Mouse (Mus musculus) lung, embryonic 14.5 days (tissue): Measurements from ENCODE around the gene Tmod3. TPM values are rescaled to one million over a fixed set of nuclear protein-coding genes. Genes with fewer than 3 reads are reported as not detected.
"Not testable (repeated sequence)": the region's sequence is repeated elsewhere in the genome, so short reads cannot be mapped to it uniquely, and the experiment has no call there.

Source experiments
- ATAC-seq: fragments of 200-750 bp; cut with Nextera tagmentation; 2 replicates; pipeline ENCODE4 v1.8.0; 2017; ENCODE audit warnings: mild to moderate bottlenecking, moderate TSS enrichment, moderate library complexity; ENCODE audit not compliant: insufficient read depth
- DNase-seq: peaks from one replicate; pipeline ENCODE4 v3.0.0-alpha.2; 2015
- H3K27ac ChIP-seq: fragments of 300-500 bp; sonication (generic); 2 replicates; pipeline ENCODE4 v1.5.1; 2014; ENCODE audit warnings: low read depth, mild to moderate bottlenecking, moderate library complexity
- H3K27me3 ChIP-seq: fragments of 300-500 bp; sonication (generic); 2 replicates; pipeline ENCODE4 v1.6.1; 2014; ENCODE audit warnings: low read length, control low read depth; ENCODE audit not compliant: insufficient read depth
- H3K36me3 ChIP-seq: fragments of 300-500 bp; sonication (generic); 2 replicates; pipeline ENCODE4 v1.6.1; 2014; ENCODE audit warnings: control low read depth; ENCODE audit not compliant: insufficient read depth
- H3K4me1 ChIP-seq: fragments of 300-500 bp; sonication (generic); 2 replicates; pipeline ENCODE4 v1.6.1; 2014; ENCODE audit warnings: antibody characterized with exemption, control low read depth; ENCODE audit not compliant: insufficient read depth
- H3K4me2 ChIP-seq: fragments of 300-500 bp; sonication (generic); 2 replicates; pipeline ENCODE4 v1.6.1; 2014; ENCODE audit warnings: mild to moderate bottlenecking
- H3K4me3 ChIP-seq: fragments of 300-500 bp; sonication (generic); 2 replicates; pipeline ENCODE4 v1.5.1; 2014; ENCODE audit warnings: low read depth, low read length
- H3K9ac ChIP-seq: fragments of 300-500 bp; sonication (generic); 2 replicates; pipeline ENCODE4 v1.6.1; 2014
- H3K9me3 ChIP-seq: fragments of 300-500 bp; sonication (generic); 2 replicates; pipeline ENCODE4 v1.6.1; 2016; ENCODE audit warnings: low read depth, low read length, control low read depth
- CTCF ChIP-seq: IDR thresholded peaks from 2 replicates; pipeline ENCODE4 v1.5.1; 2016; ENCODE audit warnings: antibody characterized with exemption, low read depth
- WGBS: fragments of 180-500 bp; shearing (Covaris S2); extraction: QIAGEN DNeasy Blood & Tissue Kit; methylation state at CpG from one replicate; pipeline ENCODE4 v1.1.7; 2014; 5-methylcytosine and 5-hydroxymethylcytosine counted together
- polyA plus RNA-seq: library from polyadenylated mRNA; unstranded; fragments of >200 nt; fragmentation: Nextera tagmentation; extraction: Ambion mirVana; gene quantifications from 2 replicates; pipeline ENCODE4 v1.2.1, GENCODE M21; 2014

Tmod3 gene
- polyA plus RNA-seq, 1 experiment from 2014 or later = 131 TPM

DNA sequence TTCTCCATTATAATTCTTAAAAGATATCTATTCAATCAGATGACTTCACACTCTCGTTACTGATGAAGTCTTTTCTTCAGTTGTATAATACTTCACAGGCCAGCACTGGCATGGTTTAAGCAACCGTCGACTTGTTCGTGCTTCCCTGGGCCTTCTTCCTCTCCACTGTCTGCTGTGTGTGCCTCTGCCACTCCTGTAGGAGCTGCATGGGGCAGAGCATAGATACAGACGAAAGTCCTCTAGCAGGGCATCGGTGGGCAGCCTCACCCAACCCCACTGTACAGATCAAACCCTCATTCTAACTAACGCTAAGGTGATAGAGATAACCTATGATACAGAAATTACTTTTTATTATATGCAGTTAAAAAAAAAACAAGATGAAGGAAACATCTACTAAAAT lies 60.9 kb downstream of the Tmod3 start:
- Histone ChIP-seq H3K9ac (no peak overlapping the region), H3K27me3 (no peaks in the 10 kb centered on the region), H3K4me2 (no peak overlapping the region), H3K4me3 (no peak overlapping the region), H3K9me3 (no peaks in the 10 kb centered on the region), H3K4me1 (no peaks in the 10 kb centered on the region), H3K27ac (no peak overlapping the region), H3K36me3 (peaks cover 53% of the 10 kb centered on the region)
- no peak for ATAC-seq
- TF ChIP-seq CTCF = no peak
- 94% methylated on average over 7 of the region's 7 CpGs for WGBS
- no peak for DNase-seq

DNA sequence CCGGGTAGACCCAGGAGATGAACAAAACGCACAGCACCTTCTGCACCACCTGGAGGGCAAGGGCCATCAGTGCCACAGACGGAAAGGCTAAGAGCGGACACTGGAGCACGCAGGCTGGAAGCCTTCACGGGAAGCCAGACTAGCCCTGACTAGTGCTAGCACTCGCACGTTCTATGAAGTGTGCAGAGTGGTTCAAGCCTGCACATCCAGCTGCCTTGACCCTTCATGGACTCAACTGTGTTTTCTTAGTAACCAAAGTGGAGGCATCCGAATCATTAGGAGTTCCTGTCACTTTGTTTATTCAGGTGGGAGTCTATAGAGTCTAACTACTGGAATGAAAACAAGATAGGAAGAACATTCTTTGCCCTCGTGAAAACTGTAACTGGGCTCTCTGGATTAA lies 63.5 kb downstream of the Tmod3 start:
- H3K27me3 ChIP-seq = no peaks in the 10 kb centered on the region
- TF ChIP-seq CTCF = no peak
- no peak overlapping the region for H3K9ac ChIP-seq
- H3K4me3 ChIP-seq = no peak overlapping the region
- WGBS = 55% methylated on average over 10 of the region's 10 CpGs
- no peak overlapping the region for H3K27ac ChIP-seq
- H3K9me3 ChIP-seq = no peaks in the 10 kb centered on the region
- ATAC-seq (no peak), DNase-seq (no peak)
- H3K4me1 ChIP-seq = no peaks in the 10 kb centered on the region
- peaks cover 29% of the 10 kb centered on the region for H3K36me3 ChIP-seq
- no peak overlapping the region for H3K4me2 ChIP-seq

DNA sequence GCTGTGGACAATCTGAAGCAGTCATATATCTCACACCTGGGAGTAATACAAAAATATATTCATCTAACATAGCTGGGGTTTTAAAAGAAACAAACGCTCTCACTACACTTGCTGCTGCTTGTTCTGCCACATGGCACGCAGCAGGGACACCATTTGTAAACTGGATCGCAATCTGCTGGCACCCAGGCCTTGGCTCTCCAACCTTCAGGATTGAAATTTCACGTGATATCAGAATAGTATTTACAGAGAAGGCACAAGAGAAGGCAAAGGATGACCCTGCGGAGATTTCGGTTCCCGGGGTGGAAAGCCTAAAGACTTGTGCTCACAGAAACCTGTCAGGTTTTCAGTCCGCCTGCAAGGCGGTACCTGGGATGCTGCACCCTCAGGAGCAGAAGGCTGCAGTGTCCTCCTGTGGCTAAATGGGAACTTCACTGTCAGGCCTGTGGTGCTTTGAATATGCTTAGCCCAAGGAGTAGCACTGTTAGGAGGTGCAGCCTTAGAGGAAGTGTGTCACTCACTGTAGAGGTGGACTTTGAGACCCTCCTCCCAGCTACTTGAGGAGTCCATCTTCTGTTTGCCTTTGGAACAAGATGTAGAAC lies 65.0 kb downstream of the Tmod3 start:
- Histone ChIP-seq H3K36me3 (peaks cover 24% of the 10 kb centered on the region), H3K27me3 (no peaks in the 10 kb centered on the region), H3K4me2 (no peak overlapping the region), H3K9ac (no peak overlapping the region), H3K27ac (no peak overlapping the region), H3K4me3 (no peak overlapping the region), H3K4me1 (no peaks in the 10 kb centered on the region), H3K9me3 (no peaks in the 10 kb centered on the region)
- ATAC-seq = no peak
- DNase-seq = no peak
- 71% methylated on average over 9 of the region's 9 CpGs for WGBS
- TF ChIP-seq CTCF = no peak

DNA sequence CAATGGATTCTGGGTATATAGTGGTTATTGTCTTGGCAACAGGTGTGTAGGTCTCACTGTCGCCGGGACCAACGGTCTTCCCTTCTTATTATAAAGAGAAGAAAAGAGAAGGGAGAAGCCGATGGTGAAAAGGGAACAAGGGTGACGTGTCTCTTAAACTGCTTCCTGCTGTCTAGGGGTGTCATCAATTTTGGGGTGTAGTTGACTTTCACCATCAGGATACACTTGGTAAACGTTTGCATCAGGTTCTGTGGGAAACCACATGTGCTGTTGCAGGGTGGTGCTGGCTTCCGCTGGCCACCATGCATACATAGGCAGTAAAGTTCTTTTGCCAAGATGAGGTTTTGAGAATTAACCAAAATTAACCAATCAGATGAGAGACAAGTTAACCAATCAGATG lies 71.2 kb downstream of the Tmod3 start:
- not testable (repeated sequence) for DNase-seq, H3K27ac ChIP-seq, H3K9me3 ChIP-seq, H3K4me2 ChIP-seq, H3K27me3 ChIP-seq, H3K9ac ChIP-seq, H3K4me3 ChIP-seq, H3K36me3 ChIP-seq, H3K4me1 ChIP-seq, ATAC-seq
- WGBS = 91% methylated on average over 7 of the region's 7 CpGs

DNA sequence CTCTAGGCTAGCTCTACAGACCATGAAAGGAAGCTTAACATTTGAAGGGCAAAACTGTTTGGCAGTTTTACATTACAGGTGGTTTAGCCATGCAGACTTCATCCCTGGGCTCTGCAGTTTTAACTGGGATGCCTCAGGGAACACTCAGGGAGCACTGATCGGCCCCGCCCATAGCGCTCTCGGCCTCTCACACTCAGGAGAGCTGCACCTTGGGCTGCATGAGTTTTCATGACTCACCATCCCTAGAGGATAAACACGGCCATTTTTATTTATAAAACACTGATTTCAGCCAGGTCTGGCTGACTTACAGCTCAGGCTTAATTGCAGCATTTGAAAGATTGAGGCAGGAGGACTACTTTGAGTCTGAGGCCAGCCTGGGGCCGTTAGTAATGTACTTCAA lies 74.2 kb downstream of the Tmod3 start:
- Histone ChIP-seq H3K9me3 (no peaks in the 10 kb centered on the region), H3K4me1 (no peaks in the 10 kb centered on the region), H3K27ac (no peak overlapping the region), H3K4me2 (no peak overlapping the region), H3K36me3 (0 out of 2 replicates have a peak, but pooled peaks cover 4% of the 10 kb centered on the region), H3K27me3 (no peaks in the 10 kb centered on the region), H3K4me3 (no peak overlapping the region), H3K9ac (no peak overlapping the region)
- no peak for DNase-seq
- WGBS = 79% methylated on average over 6 of the region's 6 CpGs
- no peak for TF ChIP-seq CTCF
- ATAC-seq = no peak

DNA sequence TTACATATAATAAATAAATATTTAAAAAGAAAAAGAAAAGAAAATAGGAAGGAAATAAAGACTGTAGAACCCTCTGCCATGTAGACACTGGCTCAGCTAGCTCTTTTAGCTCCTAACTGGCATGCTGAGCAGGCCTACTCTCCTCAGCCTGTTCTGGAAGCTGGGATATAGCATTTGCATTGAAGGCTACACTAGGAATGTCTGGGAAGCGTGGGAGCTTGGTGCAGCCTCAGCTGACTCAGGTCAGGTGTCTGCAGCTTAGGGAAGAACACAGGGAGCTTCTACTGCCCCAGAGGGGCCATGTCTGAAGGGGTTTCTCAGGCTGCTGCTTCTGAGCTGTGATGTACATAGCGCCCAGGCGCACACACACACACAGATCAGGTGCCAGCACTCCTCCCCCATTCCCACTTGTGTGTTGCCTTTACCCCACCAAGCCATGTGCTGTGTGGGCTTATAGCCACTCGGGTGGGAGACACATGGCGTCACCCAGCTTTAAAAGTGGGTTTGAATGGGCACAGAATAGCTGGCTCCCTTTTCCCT lies 78.9 kb downstream of the Tmod3 start:
- Histone ChIP-seq H3K9ac (no peak overlapping the region), H3K36me3 (0 out of 2 replicates have a peak, but pooled peaks cover 8% of the 10 kb centered on the region), H3K4me1 (no peaks in the 10 kb centered on the region), H3K27me3 (no peaks in the 10 kb centered on the region), H3K9me3 (no peaks in the 10 kb centered on the region), H3K27ac (no peak overlapping the region), H3K4me2 (no peak overlapping the region), H3K4me3 (no peak overlapping the region)
- TF ChIP-seq CTCF = no peak
- WGBS = 86% methylated on average over 5 of the region's 5 CpGs
- no peak for ATAC-seq
- DNase-seq = no peak

DNA sequence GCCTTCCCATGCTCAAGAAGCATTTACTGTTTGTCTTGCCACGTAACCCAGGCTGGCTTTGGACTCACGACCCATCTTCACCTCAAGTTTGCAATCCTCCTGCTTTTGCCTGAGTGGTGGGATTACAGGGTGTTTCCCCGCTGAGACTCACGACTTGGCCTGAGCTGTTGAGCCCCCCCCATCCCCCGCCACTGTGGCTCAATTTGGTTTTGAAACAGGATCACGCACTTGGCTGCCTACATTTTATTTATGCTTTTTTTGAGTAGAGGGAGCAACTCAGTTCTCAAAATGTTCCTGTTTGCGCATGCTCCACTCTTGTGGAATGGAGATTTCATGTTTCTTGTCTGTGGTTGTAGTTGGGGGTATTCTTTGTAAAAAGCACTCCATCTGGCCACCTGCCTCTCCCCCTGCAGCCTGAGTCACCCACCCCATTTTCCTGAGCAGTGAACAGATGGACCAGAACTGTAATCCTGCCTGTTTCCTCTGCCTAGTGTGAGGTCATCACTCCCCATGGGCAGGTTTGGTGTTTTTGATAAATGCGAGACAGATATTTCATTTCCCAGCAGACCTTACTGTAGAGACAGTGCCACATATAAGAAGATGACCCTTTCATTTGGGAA lies 80.2 kb downstream of the Tmod3 start:
- H3K4me2 ChIP-seq = no peak overlapping the region
- no peaks in the 10 kb centered on the region for H3K27me3 ChIP-seq
- WGBS = 57% methylated on average over 8 of the region's 8 CpGs
- H3K27ac ChIP-seq = no peak overlapping the region
- no peaks in the 10 kb centered on the region for H3K9me3 ChIP-seq
- no peak for TF ChIP-seq CTCF
- H3K4me3 ChIP-seq = no peak overlapping the region
- no peaks in the 10 kb centered on the region for H3K4me1 ChIP-seq
- 0 out of 2 replicates have a peak, but pooled peaks cover 8% of the 10 kb centered on the region for H3K36me3 ChIP-seq
- ATAC-seq (no peak), DNase-seq (no peak)
- no peak overlapping the region for H3K9ac ChIP-seq
